Mouse (Mus musculus): ENCODE measurements around the gene Irgm2. TPM values are rescaled to one million over a fixed set of nuclear protein-coding genes. Genes with fewer than 3 reads are reported as not detected.
"Not testable (repeated sequence)": the region's sequence is repeated elsewhere in the genome, so short reads cannot be mapped to it uniquely, and the experiment has no call there.

Gene Irgm2
- polyA plus RNA-seq, 1 experiment from 2014 or later = 1.5 TPM

DNA sequence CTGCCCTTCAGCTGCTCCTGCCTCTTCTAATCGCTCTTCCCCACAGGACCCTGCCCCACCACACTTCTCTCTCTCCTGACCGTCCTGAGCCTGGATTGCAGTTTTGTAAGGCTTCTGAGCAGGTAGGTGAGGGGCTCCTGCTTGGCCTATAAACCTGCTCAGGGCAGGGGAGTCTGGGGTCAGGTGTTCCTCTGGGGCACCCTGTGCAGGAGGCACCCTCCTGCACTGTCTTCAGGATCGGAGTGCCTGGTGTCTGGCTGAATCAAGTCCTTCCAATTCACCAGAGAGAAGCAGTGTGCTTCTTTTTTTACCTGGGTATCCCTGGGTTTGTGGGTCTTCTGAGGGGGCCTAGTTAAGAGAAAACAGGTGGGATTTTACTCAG is 15.6 kb downstream of the Irgm2 start:
- WGBS = 38% methylated on average over 2 of the region's 3 CpGs
- not testable (repeated sequence) for DNase-seq (ENCODE audit: low spot score); H3K9ac ChIP-seq (replicated peaks; ENCODE audit: low read length); H3K4me2 ChIP-seq (ENCODE audit: low read depth, low read length); ATAC-seq (replicated peaks; ENCODE audit: insufficient number of reproducible peaks, low FRiP score, low TSS enrichment, low read depth); H3K4me3 ChIP-seq (ENCODE audit: low read depth, low read length); H3K27ac ChIP-seq (replicated peaks; ENCODE audit: low read depth, low read length); H3K36me3 ChIP-seq (replicated peaks; ENCODE audit: control insufficient read depth, insufficient read depth, low read depth, low read length); H3K27me3 ChIP-seq (ENCODE audit: control insufficient read depth, insufficient read depth, low read length); H3K4me1 ChIP-seq (ENCODE audit: control insufficient read depth, insufficient read depth, low read length); H3K9me3 ChIP-seq (replicated peaks; ENCODE audit: control insufficient read depth, low read length)

DNA sequence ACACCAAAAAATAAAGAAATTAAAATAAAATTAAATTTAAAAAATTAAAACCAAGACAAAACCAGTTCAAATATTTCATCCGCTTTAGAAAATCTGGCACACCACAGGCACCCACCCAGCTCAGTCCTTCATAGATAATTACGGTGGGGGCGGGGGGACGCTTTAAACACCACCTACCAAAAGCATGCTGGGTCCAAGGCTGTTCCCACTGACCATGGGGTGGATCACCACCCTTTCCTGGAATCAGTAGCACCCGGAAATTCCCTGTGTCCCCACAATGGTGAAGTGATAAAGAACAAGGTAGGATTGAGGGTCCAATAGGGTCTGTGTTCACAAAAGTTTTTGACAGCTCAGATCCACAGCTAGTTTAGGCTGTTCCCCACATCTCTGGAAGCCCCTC is 16.4 kb downstream of the Irgm2 start:
- 83% methylated on average over 5 of the region's 5 CpGs for WGBS
- no peak overlapping the region for H3K9ac ChIP-seq (replicated peaks; ENCODE audit: low read length)
- no peak overlapping the region for H3K4me2 ChIP-seq (ENCODE audit: low read depth, low read length)
- H3K27ac ChIP-seq (replicated peaks; ENCODE audit: low read depth, low read length) = no peak overlapping the region
- DNase-seq (ENCODE audit: low spot score) = no peak
- no peaks in the 10 kb centered on the region for H3K4me1 ChIP-seq (ENCODE audit: control insufficient read depth, insufficient read depth, low read length)
- H3K4me3 ChIP-seq (ENCODE audit: low read depth, low read length) = no peak overlapping the region
- ATAC-seq (replicated peaks; ENCODE audit: insufficient number of reproducible peaks, low FRiP score, low TSS enrichment, low read depth) = no peak
- H3K27me3 ChIP-seq (ENCODE audit: control insufficient read depth, insufficient read depth, low read length) = no peaks in the 10 kb centered on the region
- no peaks in the 10 kb centered on the region for H3K9me3 ChIP-seq (replicated peaks; ENCODE audit: control insufficient read depth, low read length)
- H3K36me3 ChIP-seq (replicated peaks; ENCODE audit: control insufficient read depth, insufficient read depth, low read depth, low read length) = no peaks in the 10 kb centered on the region

DNA sequence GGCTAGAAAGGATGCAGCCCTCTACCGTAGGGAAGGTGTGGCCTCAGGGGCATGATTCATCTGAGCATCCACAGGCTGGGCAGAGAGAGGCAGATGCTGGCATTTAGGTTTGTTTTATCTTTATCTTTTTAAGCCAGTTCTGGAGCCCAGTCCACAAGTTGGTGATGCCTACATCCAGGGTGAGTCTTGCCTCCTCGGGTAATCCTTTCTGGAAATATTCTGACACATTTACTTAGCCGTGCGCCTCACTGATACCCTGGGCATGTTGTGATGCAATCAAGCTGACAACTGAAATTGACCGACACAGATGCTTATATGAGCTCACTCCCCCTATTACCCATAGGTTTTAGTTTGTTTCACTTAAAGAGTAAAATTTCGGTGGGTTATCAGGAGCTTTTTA is 17.4 kb downstream of the Irgm2 start:
- Histone ChIP-seq H3K9me3 (replicated peaks; ENCODE audit: control insufficient read depth, low read length) (no peaks in the 10 kb centered on the region), H3K27ac (replicated peaks; ENCODE audit: low read depth, low read length) (no peak overlapping the region), H3K4me2 (ENCODE audit: low read depth, low read length) (no peak overlapping the region), H3K27me3 (ENCODE audit: control insufficient read depth, insufficient read depth, low read length) (no peaks in the 10 kb centered on the region), H3K9ac (replicated peaks; ENCODE audit: low read length) (no peak overlapping the region), H3K36me3 (replicated peaks; ENCODE audit: control insufficient read depth, insufficient read depth, low read depth, low read length) (no peaks in the 10 kb centered on the region), H3K4me1 (ENCODE audit: control insufficient read depth, insufficient read depth, low read length) (no peaks in the 10 kb centered on the region), H3K4me3 (ENCODE audit: low read depth, low read length) (no peak overlapping the region)
- DNase-seq (ENCODE audit: low spot score) (no peak), ATAC-seq (replicated peaks; ENCODE audit: insufficient number of reproducible peaks, low FRiP score, low TSS enrichment, low read depth) (no peak)
- WGBS = 85% methylated on average over 6 of the region's 6 CpGs

GRCm38 (mm10) chr11:58223751-58224150 is 24.3 kb downstream of the Irgm2 start:
- Histone ChIP-seq H3K9ac (replicated peaks; ENCODE audit: low read length) (no peak overlapping the region), H3K9me3 (replicated peaks; ENCODE audit: control insufficient read depth, low read length) (no peaks in the 10 kb centered on the region), H3K27ac (replicated peaks; ENCODE audit: low read depth, low read length) (no peak overlapping the region), H3K4me1 (ENCODE audit: control insufficient read depth, insufficient read depth, low read length) (no peaks in the 10 kb centered on the region), H3K36me3 (replicated peaks; ENCODE audit: control insufficient read depth, insufficient read depth, low read depth, low read length) (no peaks in the 10 kb centered on the region), H3K27me3 (ENCODE audit: control insufficient read depth, insufficient read depth, low read length) (no peaks in the 10 kb centered on the region), H3K4me3 (ENCODE audit: low read depth, low read length) (no peak overlapping the region), H3K4me2 (ENCODE audit: low read depth, low read length) (no peak overlapping the region)
- ATAC-seq (replicated peaks; ENCODE audit: insufficient number of reproducible peaks, low FRiP score, low TSS enrichment, low read depth) (no peak), DNase-seq (ENCODE audit: low spot score) (no peak)
- 38% methylated on average over 4 of the region's 4 CpGs for WGBS

DNA sequence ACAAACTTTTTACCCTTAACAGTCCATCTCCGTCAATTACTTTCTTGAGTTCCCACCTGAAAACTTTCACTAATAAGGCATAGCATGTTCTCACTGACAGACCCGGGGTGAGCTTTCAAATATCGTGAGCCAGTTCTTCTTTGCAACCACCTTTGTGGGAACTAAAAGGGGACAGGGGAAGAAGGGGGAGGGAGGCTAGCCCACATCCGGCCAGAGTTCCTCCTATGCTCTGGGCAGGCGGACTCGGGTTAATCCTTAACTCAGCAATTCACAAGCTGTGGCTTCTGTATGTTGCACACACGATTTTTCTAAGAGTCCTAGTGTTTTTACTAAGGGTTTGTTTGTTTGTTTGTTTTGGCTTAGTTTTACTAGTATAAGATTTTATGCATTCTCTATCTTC is 24.9 kb downstream of the Irgm2 start:
- Histone ChIP-seq H3K4me3 (ENCODE audit: low read depth, low read length) (no peak overlapping the region), H3K4me1 (ENCODE audit: control insufficient read depth, insufficient read depth, low read length) (no peaks in the 10 kb centered on the region), H3K27ac (replicated peaks; ENCODE audit: low read depth, low read length) (no peak overlapping the region), H3K9ac (replicated peaks; ENCODE audit: low read length) (no peak overlapping the region), H3K27me3 (ENCODE audit: control insufficient read depth, insufficient read depth, low read length) (no peaks in the 10 kb centered on the region), H3K36me3 (replicated peaks; ENCODE audit: control insufficient read depth, insufficient read depth, low read depth, low read length) (no peaks in the 10 kb centered on the region), H3K9me3 (replicated peaks; ENCODE audit: control insufficient read depth, low read length) (no peaks in the 10 kb centered on the region), H3K4me2 (ENCODE audit: low read depth, low read length) (no peak overlapping the region)
- DNase-seq (ENCODE audit: low spot score) (no peak), ATAC-seq (replicated peaks; ENCODE audit: insufficient number of reproducible peaks, low FRiP score, low TSS enrichment, low read depth) (no peak)
- WGBS = 59% methylated on average over 7 of the region's 7 CpGs

- not testable (repeated sequence) for H3K36me3 ChIP-seq (replicated peaks; ENCODE audit: control insufficient read depth, insufficient read depth, low read depth, low read length); H3K4me3 ChIP-seq (ENCODE audit: low read depth, low read length); H3K27ac ChIP-seq (replicated peaks; ENCODE audit: low read depth, low read length); DNase-seq (ENCODE audit: low spot score); ATAC-seq (replicated peaks; ENCODE audit: insufficient number of reproducible peaks, low FRiP score, low TSS enrichment, low read depth); H3K9ac ChIP-seq (replicated peaks; ENCODE audit: low read length); H3K4me2 ChIP-seq (ENCODE audit: low read depth, low read length); H3K9me3 ChIP-seq (replicated peaks; ENCODE audit: control insufficient read depth, low read length); H3K4me1 ChIP-seq (ENCODE audit: control insufficient read depth, insufficient read depth, low read length); H3K27me3 ChIP-seq (ENCODE audit: control insufficient read depth, insufficient read depth, low read length)
- WGBS = 78% methylated on average over 2 of the region's 2 CpGs
These were observed 25.5 kb downstream of the Irgm2 start for GRCm38 (mm10) chr11:58224872-58225271.

GRCm38 (mm10) chr11:58225655-58226054 is 26.2 kb downstream of the Irgm2 start:
- no peaks in the 10 kb centered on the region for H3K9me3 ChIP-seq (replicated peaks; ENCODE audit: control insufficient read depth, low read length)
- DNase-seq (ENCODE audit: low spot score) = peak; percentile 84
- no peak overlapping the region for H3K9ac ChIP-seq (replicated peaks; ENCODE audit: low read length)
- H3K4me2 ChIP-seq (ENCODE audit: low read depth, low read length) = no peak overlapping the region
- H3K27ac ChIP-seq (replicated peaks; ENCODE audit: low read depth, low read length) = no peak overlapping the region
- no peak overlapping the region for H3K4me3 ChIP-seq (ENCODE audit: low read depth, low read length)
- no peaks in the 10 kb centered on the region for H3K27me3 ChIP-seq (ENCODE audit: control insufficient read depth, insufficient read depth, low read length)
- WGBS = 13% methylated on average over 5 of the region's 5 CpGs
- no peaks in the 10 kb centered on the region for H3K4me1 ChIP-seq (ENCODE audit: control insufficient read depth, insufficient read depth, low read length)
- H3K36me3 ChIP-seq (replicated peaks; ENCODE audit: control insufficient read depth, insufficient read depth, low read depth, low read length) = no peaks in the 10 kb centered on the region
- no peak; the same call in 1 of the 2 replicates for ATAC-seq (replicated peaks; ENCODE audit: insufficient number of reproducible peaks, low FRiP score, low TSS enrichment, low read depth)

GRCm38 (mm10) chr11:58226425-58226824 is 27.0 kb downstream of the Irgm2 start:
- H3K4me2 ChIP-seq (ENCODE audit: low read depth, low read length) = no peak overlapping the region
- H3K4me3 ChIP-seq (ENCODE audit: low read depth, low read length) = no peak overlapping the region
- no peaks in the 10 kb centered on the region for H3K36me3 ChIP-seq (replicated peaks; ENCODE audit: control insufficient read depth, insufficient read depth, low read depth, low read length)
- no peaks in the 10 kb centered on the region for H3K9me3 ChIP-seq (replicated peaks; ENCODE audit: control insufficient read depth, low read length)
- H3K27me3 ChIP-seq (ENCODE audit: control insufficient read depth, insufficient read depth, low read length) = no peaks in the 10 kb centered on the region
- ATAC-seq (replicated peaks; ENCODE audit: insufficient number of reproducible peaks, low FRiP score, low TSS enrichment, low read depth) = no peak
- H3K4me1 ChIP-seq (ENCODE audit: control insufficient read depth, insufficient read depth, low read length) = no peaks in the 10 kb centered on the region
- no peak for DNase-seq (ENCODE audit: low spot score)
- H3K27ac ChIP-seq (replicated peaks; ENCODE audit: low read depth, low read length) = no peak overlapping the region
- no peak overlapping the region for H3K9ac ChIP-seq (replicated peaks; ENCODE audit: low read length)

All from embryonic facial prominence, embryonic 11.5 days (tissue).